Mouse (Mus musculus): ENCODE data around the gene Agps.

DNA sequence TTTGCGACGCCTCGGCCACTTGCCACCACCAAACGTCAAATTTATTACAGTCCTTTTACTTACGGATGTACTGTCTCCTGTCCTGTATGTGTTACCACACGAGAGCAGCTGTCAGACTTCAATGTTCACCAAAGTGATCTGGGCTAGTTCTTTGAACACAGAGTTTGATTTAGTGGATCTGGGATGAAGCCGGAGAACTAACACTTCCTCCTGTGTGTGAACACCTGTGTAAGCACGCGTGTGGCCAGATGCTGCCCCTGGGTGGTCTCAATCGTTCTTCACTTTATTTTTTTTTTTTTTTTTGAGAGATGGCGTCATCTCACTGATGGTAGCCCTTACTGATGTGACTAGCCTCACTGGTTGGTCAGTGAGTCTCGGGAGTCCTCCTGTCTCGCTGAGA is 17.1 kb upstream of the Agps start:
- TF ChIP-seq CTCF (IDR thresholded peaks at IDR 0.05; ENCODE audit: borderline replicate concordance, insufficient read depth, low read depth, low read length) (no peak), POLR2A (IDR thresholded peaks at IDR 0.05; ENCODE audit: borderline replicate concordance, insufficient read depth, low read length) (no peak)

Data from cerebellum, adult 2 months (tissue).